Mouse (Mus musculus) brown adipose tissue, adult 24 weeks (tissue): Measurements from ENCODE around the gene Crybg3. TPM values are rescaled to one million over a fixed set of nuclear protein-coding genes. Genes with fewer than 3 reads are reported as not detected.
"Not testable (repeated sequence)": the region's sequence is repeated elsewhere in the genome, so short reads cannot be mapped to it uniquely, and the experiment has no call there.

Source experiments
- H3K27ac ChIP-seq: fragments of 200-500 bp; replicated peaks from 2 replicates; pipeline ENCODE4 v1.5.1; 2012; ENCODE audit warnings: low read depth, mild to moderate bottlenecking, low read length
- H3K4me1 ChIP-seq: fragments of 200-500 bp; 2 replicates; pipeline ENCODE4 v1.6.1; 2012; ENCODE audit warnings: low read length, mixed read lengths; ENCODE audit not compliant: control insufficient read depth, insufficient read depth, insufficient read length
- H3K4me3 ChIP-seq: fragments of 200-500 bp; 2 replicates; pipeline ENCODE4 v1.5.1; 2012; ENCODE audit warnings: low read depth, mild to moderate bottlenecking, low read length, moderate library complexity; ENCODE audit not compliant: insufficient read depth
- polyA plus RNA-seq: library from polyadenylated mRNA; stranded (reverse); fragments of >200 nt; gene quantifications from 2 replicates; pipeline ENCODE4 v1.2.4, GENCODE M21; 2012; ENCODE audit not compliant: missing spikeins, insufficient read depth, insufficient read length

Crybg3 gene
- polyA plus RNA-seq, 1 experiment: 9.4 TPM

- Histone ChIP-seq H3K27ac (peak within 1 kb of the TSS; percentile 31; the same call in 1 of the 2 replicates), H3K4me1 (no peaks in the 10 kb centered on the region)
These were observed 129.0 kb downstream of the Crybg3 start, which contains the start of gene Riox2 for GRCm38 (mm10) chr16:59471637-59472278. Riox2 (plus strand) TSS chr16:59471775.

GRCm38 (mm10) chr16:59469846-59470245 lies 130.9 kb downstream of the Crybg3 start:
- H3K27ac ChIP-seq: no peak overlapping the region
- no peaks in the 10 kb centered on the region for H3K4me1 ChIP-seq
- H3K4me3 ChIP-seq: no peak overlapping the region

More at GRCm38 (mm10) chr16:59471637-59472278, 129.0 kb downstream of the Crybg3 start, which contains the start of gene Riox2:
- H3K4me3 ChIP-seq: peak within 1 kb of the TSS; percentile 79

- Histone ChIP-seq H3K27ac (no peak overlapping the region), H3K4me1 (no peaks in the 10 kb centered on the region)
These were observed 136.8 kb downstream of the Crybg3 start for GRCm38 (mm10) chr16:59463973-59464372.

GRCm38 (mm10) chr16:59463567-59463966 lies 137.2 kb downstream of the Crybg3 start:
- H3K4me3 ChIP-seq: no peak overlapping the region
- no peaks in the 10 kb centered on the region for H3K4me1 ChIP-seq
- H3K27ac ChIP-seq: no peak overlapping the region

More at GRCm38 (mm10) chr16:59463973-59464372, 136.8 kb downstream of the Crybg3 start:
- H3K4me3 ChIP-seq: no peak overlapping the region

GRCm38 (mm10) chr16:59459259-59459861 lies 141.4 kb downstream of the Crybg3 start:
- H3K4me3 ChIP-seq, H3K4me1 ChIP-seq, H3K27ac ChIP-seq: not testable (repeated sequence)

- no peak overlapping the region for H3K4me3 ChIP-seq
- no peaks in the 10 kb centered on the region for H3K4me1 ChIP-seq
- no peak overlapping the region for H3K27ac ChIP-seq
These were observed 149.0 kb downstream of the Crybg3 start for GRCm38 (mm10) chr16:59451813-59452212.

GRCm38 (mm10) chr16:59449092-59449491 lies 151.7 kb downstream of the Crybg3 start:
- Histone ChIP-seq H3K4me3 (no peak overlapping the region), H3K4me1 (no peaks in the 10 kb centered on the region), H3K27ac (no peak overlapping the region)

- no peak overlapping the region for H3K4me3 ChIP-seq
- H3K27ac ChIP-seq: no peak overlapping the region
- no peaks in the 10 kb centered on the region for H3K4me1 ChIP-seq
These were observed 152.6 kb downstream of the Crybg3 start for GRCm38 (mm10) chr16:59448181-59448580.

- no peak overlapping the region for H3K4me3 ChIP-seq
- H3K4me1 ChIP-seq: no peaks in the 10 kb centered on the region
- H3K27ac ChIP-seq: no peak overlapping the region
These were observed 155.8 kb downstream of the Crybg3 start for GRCm38 (mm10) chr16:59444880-59445559.

Other genes with a start within 250 kb of the Crybg3 start
- gene Olfr209, start 237.0 kb downstream of the Crybg3 start, polyA plus RNA-seq: not detected in 2 replicates
- gene Gabrr3, start 193.6 kb downstream of the Crybg3 start, polyA plus RNA-seq: not detected in 2 replicates
- 15.4 and 16.0 TPM in 2 replicates for gene Riox2, start 129.2 kb downstream of the Crybg3 start, polyA plus RNA-seq
- gene Arl6, start 38.4 kb upstream of the Crybg3 start, polyA plus RNA-seq: 10.2 and 11.6 TPM in 2 replicates